Mouse (Mus musculus) cerebellum, adult 9-11 months (tissue): Measurements from ENCODE around the gene Ucn3.

ENCODE experiments used
- DNase-seq: peaks from one replicate; pipeline ENCODE4 v3.0.0; 2022

Ucn3 gene

DNA sequence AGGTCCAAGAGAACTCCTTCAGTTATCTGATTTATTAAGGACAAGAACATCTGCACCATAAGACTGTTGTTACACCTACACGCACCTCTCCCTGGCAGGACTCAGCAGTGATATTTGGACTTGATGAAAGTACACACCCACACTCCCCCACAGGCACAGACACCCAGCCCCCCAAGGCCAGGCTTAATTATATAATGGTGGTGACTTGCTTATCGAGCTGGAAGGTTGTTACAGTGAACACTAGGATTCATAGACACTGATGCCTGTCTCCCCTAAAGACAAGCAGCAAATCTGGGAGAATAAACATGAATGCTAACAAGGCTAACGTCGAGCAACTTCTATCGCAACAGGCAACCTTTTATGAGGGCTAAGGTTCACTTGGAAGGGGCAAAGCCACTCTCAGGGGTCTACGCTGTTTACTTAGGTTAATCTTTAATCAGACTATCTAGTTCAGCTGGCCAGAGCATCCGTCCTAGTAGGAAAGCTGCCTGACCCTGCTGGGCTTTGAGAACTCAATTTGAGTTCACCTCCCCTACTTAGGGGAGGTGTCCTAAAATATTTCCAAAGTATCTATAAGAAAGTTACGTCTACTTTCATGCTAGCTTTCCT is 53.6 kb downstream of the Ucn3 start:
- no peak for DNase-seq
